Mouse (Mus musculus): ENCODE data around the gene Pheta1.

DNA sequence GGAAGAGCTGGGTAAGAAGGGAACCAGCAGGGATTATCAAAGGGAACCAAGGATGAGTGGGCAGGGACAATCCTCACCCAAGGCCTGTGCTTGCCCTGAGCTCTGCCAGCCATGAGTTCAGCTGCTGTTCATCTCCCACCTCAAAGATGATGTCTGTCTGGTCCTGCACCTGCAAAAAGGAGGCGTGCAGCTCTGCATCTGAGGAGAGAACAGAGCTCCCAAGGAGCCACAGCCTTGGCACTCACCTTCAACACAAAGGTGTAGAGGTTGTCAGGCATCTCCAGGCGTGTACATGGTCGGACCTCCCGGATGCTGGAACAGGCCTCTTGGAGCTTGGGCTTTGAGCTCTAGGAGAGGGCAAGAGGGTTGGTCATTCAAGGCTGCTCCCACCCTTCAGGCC is 29.9 kb upstream of the Pheta1 start:
- TF ChIP-seq CTCF (IDR thresholded peaks at IDR 0.05) (no peak), EP300 (IDR thresholded peaks at IDR 0.05) (no peak)

All from lung, postnatal 0 days (tissue).